Mouse (Mus musculus): ENCODE results near the gene Vwa2.

Gene Vwa2

GRCm38 (mm10) chr19:56949868-56950267, 75.8 kb downstream of the Vwa2 start:
- no peak for DNase-seq (ENCODE audit: low spot score)

GRCm38 (mm10) chr19:56950818-56951217, 76.8 kb downstream of the Vwa2 start:
- DNase-seq (ENCODE audit: low spot score): no peak

- no peak for DNase-seq (ENCODE audit: low spot score)
Measured at GRCm38 (mm10) chr19:56953856-56954255, 79.8 kb downstream of the Vwa2 start.

GRCm38 (mm10) chr19:56954857-56955256, 80.8 kb downstream of the Vwa2 start:
- DNase-seq (ENCODE audit: low spot score): no peak

- DNase-seq (ENCODE audit: low spot score): no peak
Measured at GRCm38 (mm10) chr19:56955568-56956513, 81.8 kb downstream of the Vwa2 start.

- DNase-seq (ENCODE audit: low spot score): no peak
Measured at GRCm38 (mm10) chr19:56958011-56958410, 84.0 kb downstream of the Vwa2 start.

- DNase-seq (ENCODE audit: low spot score): no peak
Measured at GRCm38 (mm10) chr19:56958582-56959021, 84.6 kb downstream of the Vwa2 start.

GRCm38 (mm10) chr19:56959057-56959456, 85.0 kb downstream of the Vwa2 start:
- DNase-seq (ENCODE audit: low spot score): no peak

GRCm38 (mm10) chr19:56959601-56960000, 85.6 kb downstream of the Vwa2 start:
- no peak for DNase-seq (ENCODE audit: low spot score)
